Comparison of ENCODE assay signal across 17 mouse cellular contexts in genomic region chr14:75797769-75798386, GRCm38 (mm10). TPM values are rescaled to one million over a fixed set of nuclear protein-coding genes. Genes with fewer than 3 reads are reported as not detected.
DNase-seq lines count a peak whose midpoint lies in the region; ATAC-seq lines count a peak whose summit lies in the region.
"Had no signal": no experiment of that assay in that cellular context is flagged by ENCODE, and none has a peak within 500 bp of the region (broad histone marks: within the 10 kb centered on the region; RNA-seq: fewer than 3 reads in every experiment).

No protein-coding gene starts in this region.

- 60% methylated on average over 5 of the region's 5 CpGs for WGBS in midbrain, embryonic 10.5 days
- WGBS in midbrain, embryonic 13.5 days = 57% methylated on average over 5 of the region's 5 CpGs

- H3K4me1 ChIP-seq in midbrain, embryonic 10.5 days = peaks cover 7% of the 10 kb centered on the region
- no peaks in the 10 kb centered on the region for H3K4me1 ChIP-seq in midbrain, embryonic 13.5 days (replicated peaks)
- H3K4me1 ChIP-seq: hindbrain, embryonic 15.5 days had no signal

- H3K27ac ChIP-seq in midbrain, embryonic 10.5 days (replicated peaks) = no peak overlapping the region
- no peak overlapping the region for H3K27ac ChIP-seq in midbrain, embryonic 13.5 days
- H3K27ac ChIP-seq: heart, embryonic 10.5 days; hindbrain, embryonic 15.5 days; liver, embryonic 14.5 days had no signal

- no peak for ATAC-seq in cerebellum, adult (ENCODE audit: insufficient number of reproducible peaks, low FRiP score, low TSS enrichment)
- ATAC-seq in midbrain, embryonic 13.5 days = no peak

- no peak overlapping the region for H3K4me3 ChIP-seq in midbrain, embryonic 10.5 days
- no peak overlapping the region for H3K4me3 ChIP-seq in midbrain, embryonic 13.5 days (replicated peaks)
- H3K4me3 ChIP-seq: erythroblast, embryonic 14.5 days; heart, embryonic 10.5 days; hindbrain, embryonic 15.5 days had no signal

- no peaks in the 10 kb centered on the region for H3K27me3 ChIP-seq in midbrain, embryonic 10.5 days (ENCODE audit: low read depth, poor library complexity, severe bottlenecking)
- H3K27me3 ChIP-seq in midbrain, embryonic 13.5 days = no peaks in the 10 kb centered on the region
- H3K27me3 ChIP-seq: hindbrain, embryonic 15.5 days had no signal

- H3K36me3 ChIP-seq in midbrain, embryonic 10.5 days = no peaks in the 10 kb centered on the region
- H3K36me3 ChIP-seq in midbrain, embryonic 13.5 days = no peaks in the 10 kb centered on the region
- H3K36me3 ChIP-seq: heart, embryonic 10.5 days; hindbrain, embryonic 15.5 days had no signal

- peak; percentile 75 for DNase-seq in 3T3-L1 (ENCODE audit: low read depth, low spot score)
- DNase-seq in embryo, embryonic 10.5 days (ENCODE audit: low spot score) = peak; percentile 35
- peak; percentile 76 for DNase-seq in kidney, adult 11 months
- peak; percentile 37 for DNase-seq in kidney, postnatal 10 days
- DNase-seq in lung, postnatal 36 days = no peak
- DNase-seq in midbrain, embryonic 10.5 days (ENCODE audit: low spot score) = no peak
- DNase-seq: gastrocnemius, postnatal 25 days; heart, postnatal 14 days; lung, postnatal 14 days; thymus, postnatal 36 days had no signal

- no peak overlapping the region for H3K9ac ChIP-seq in midbrain, embryonic 13.5 days (replicated peaks)
- H3K9ac ChIP-seq: hindbrain, embryonic 15.5 days; liver, embryonic 14.5 days had no signal

- H3K4me2 ChIP-seq in midbrain, embryonic 13.5 days (replicated peaks) = no peak overlapping the region
- H3K4me2 ChIP-seq: hindbrain, embryonic 15.5 days; midbrain, embryonic 11.5 days had no signal

- no peaks in the 10 kb centered on the region for H3K9me3 ChIP-seq in midbrain, embryonic 10.5 days (replicated peaks)
- no peaks in the 10 kb centered on the region for H3K9me3 ChIP-seq in midbrain, embryonic 13.5 days
- H3K9me3 ChIP-seq: heart, embryonic 10.5 days; hindbrain, embryonic 15.5 days had no signal

RNA-seq across cellular contexts. Expression of gene Slc25a30, which starts 11.0 kb away (rescaled TPM):
- polyA plus RNA-seq in midbrain, embryonic 10.5 days (2016; fragmentation: Nextera tagmentation; extraction: Ambion mirVana) = 5.8 and 6.3 TPM in 2 replicates
- 9.4 and 11.8 TPM in 2 replicates for polyA plus RNA-seq in midbrain, embryonic 13.5 days (2015; fragmentation: Nextera tagmentation; extraction: Ambion mirVana)

RNA-seq across cellular contexts. Expression of gene Cog3, which starts 43.6 kb away (rescaled TPM):
- polyA plus RNA-seq in midbrain, embryonic 10.5 days (2016; fragmentation: Nextera tagmentation; extraction: Ambion mirVana) = 19.2 and 20.2 TPM in 2 replicates
- 20.5 and 21.4 TPM in 2 replicates for polyA plus RNA-seq in midbrain, embryonic 13.5 days (2015; fragmentation: Nextera tagmentation; extraction: Ambion mirVana)

RNA-seq across cellular contexts. Expression of gene Tpt1, which starts 47.0 kb away (rescaled TPM):
- 805 and 934 TPM in 2 replicates for polyA plus RNA-seq in midbrain, embryonic 10.5 days (2016; fragmentation: Nextera tagmentation; extraction: Ambion mirVana)
- 876 and 886 TPM in 2 replicates for polyA plus RNA-seq in midbrain, embryonic 13.5 days (2015; fragmentation: Nextera tagmentation; extraction: Ambion mirVana)

Comparison
In these comparisons a context has a peak if more than half of its experiments do, and no peak if none do; other contexts are left out.
1. DNase-seq: peak in 3T3-L1 (single experiment), embryo, embryonic 10.5 days (single experiment), kidney, adult 11 months (single experiment) and kidney, postnatal 10 days (single experiment); none in lung, postnatal 36 days (single experiment) and midbrain, embryonic 10.5 days (single experiment).